Mouse (Mus musculus) olfactory bulb, adult 2 months (tissue): ENCODE data around the gene Fzr1. TPM values are rescaled to one million over a fixed set of nuclear protein-coding genes. Genes with fewer than 3 reads are reported as not detected.
A peak's percentile ranks its signal among the peaks of the same experiment; 100 is the strongest.

Experiments
- H3K27ac ChIP-seq: fragments of 200-500 bp; 2 replicates; pipeline ENCODE4 v1.5.1; 2012; ENCODE audit warnings: low read depth, low read length; ENCODE audit not compliant: insufficient read depth
- H3K4me1 ChIP-seq: fragments of 200-500 bp; 2 replicates; pipeline ENCODE4 v1.6.1; 2012; ENCODE audit warnings: low read length; ENCODE audit not compliant: control insufficient read depth, insufficient read depth
- H3K4me3 ChIP-seq: fragments of 200-500 bp; 2 replicates; pipeline ENCODE4 v1.5.1; 2012; ENCODE audit warnings: mild to moderate bottlenecking, low read depth, low read length, moderate library complexity; ENCODE audit not compliant: insufficient read depth
- CTCF ChIP-seq: fragments of 200-500 bp; IDR thresholded peaks from 2 replicates; pipeline ENCODE4 v1.5.1; 2012; ENCODE audit warnings: low read depth, mild to moderate bottlenecking, low read length, moderate library complexity; ENCODE audit not compliant: insufficient read depth
- POLR2A ChIP-seq: fragments of 200-500 bp; IDR thresholded peaks from 2 replicates; pipeline ENCODE4 v1.6.1; 2012; ENCODE audit warnings: mild to moderate bottlenecking, low read depth, low read length, moderate library complexity; ENCODE audit not compliant: insufficient read depth
- WGBS: fragments of 180-500 bp; shearing (Covaris S2); methylation state at CpG from one replicate; pipeline ENCODE4 v1.1.7; 2018; 5-methylcytosine and 5-hydroxymethylcytosine counted together
- polyA plus RNA-seq: library from polyadenylated mRNA; stranded (reverse); fragments of >200 nt; gene quantifications from 2 replicates; pipeline ENCODE4 v1.2.4, GENCODE M21; 2012; ENCODE audit warnings: low replicate concordance; ENCODE audit not compliant: missing spikeins, insufficient read depth, insufficient read length

Fzr1 gene
- polyA plus RNA-seq, 1 experiment, result not detected

DNA sequence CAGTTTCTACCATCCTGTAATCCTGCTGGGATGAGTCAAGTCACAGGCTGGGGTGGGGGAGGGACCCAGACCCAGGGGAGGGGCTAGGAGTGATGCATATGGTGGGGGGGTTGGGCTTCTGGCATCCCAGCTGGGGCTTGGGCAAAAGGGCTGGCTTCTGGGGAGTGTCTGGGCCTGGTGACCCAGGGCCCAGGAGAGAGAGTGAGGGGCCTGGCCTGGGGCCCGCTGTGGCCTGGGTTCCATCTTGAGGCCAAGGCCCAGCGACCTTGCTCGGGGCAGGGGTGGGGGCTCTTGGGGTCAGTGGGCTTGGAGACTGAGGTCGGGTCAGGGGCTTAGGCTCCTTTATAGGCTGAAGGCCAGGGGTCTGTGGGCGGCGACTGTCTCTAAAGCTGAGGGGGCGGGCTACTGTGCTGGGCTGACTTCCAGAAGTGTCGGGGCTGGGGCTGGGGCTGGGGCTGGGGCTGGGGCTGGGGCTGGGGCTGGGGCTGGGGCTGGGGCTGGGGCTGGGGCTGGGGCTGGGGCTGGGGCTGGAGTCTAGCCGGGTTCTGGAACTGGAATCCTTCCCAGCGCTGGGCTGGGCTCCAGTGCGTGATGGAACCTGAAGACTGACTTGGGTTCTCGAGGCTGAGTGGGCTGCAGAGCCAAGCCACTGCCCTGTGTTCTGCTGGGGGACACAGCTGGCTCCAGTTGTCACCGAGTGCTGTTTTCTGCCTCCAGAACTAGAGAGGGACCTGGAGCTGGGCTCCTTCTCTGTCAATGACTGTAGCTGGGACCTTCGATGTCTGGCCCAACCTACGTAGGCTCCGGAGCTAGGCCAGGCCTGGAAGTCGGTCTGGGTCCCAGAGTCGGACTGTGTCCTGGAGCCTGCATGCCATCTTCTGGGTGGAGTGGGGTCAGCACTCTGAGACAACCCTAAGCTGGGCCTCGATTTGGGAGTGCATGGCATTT lies 42.6 kb downstream of the Fzr1 start:
- no peak for TF ChIP-seq POLR2A
- no peak for TF ChIP-seq CTCF
- no peak overlapping the region for H3K4me3 ChIP-seq
- H3K4me1 ChIP-seq, result peaks cover 9% of the 10 kb centered on the region; the same call in 1 of the 2 replicates
- WGBS, result 47% methylated on average over 19 of the region's 19 CpGs
- no peak overlapping the region for H3K27ac ChIP-seq

DNA sequence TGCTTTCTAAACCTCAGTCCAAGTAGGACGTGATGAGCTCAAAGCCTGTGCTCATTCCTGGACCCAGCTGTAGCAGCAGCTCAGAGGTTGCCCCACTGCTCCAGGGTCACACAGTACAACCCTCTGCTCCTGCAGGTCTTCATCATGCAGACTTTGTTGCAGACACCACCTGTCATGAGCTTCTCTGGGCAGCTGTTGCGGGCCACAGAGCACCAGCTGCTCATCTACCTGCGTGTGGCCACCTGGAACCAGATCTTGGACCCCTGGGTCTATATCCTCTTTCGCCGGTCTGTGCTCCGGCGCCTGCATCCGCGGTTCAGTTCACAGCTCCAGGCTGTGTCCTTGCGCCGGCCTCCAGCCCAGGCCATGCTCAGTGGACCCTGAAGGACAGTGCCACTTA lies 44.0 kb downstream of the Fzr1 start:
- no peak overlapping the region for H3K4me3 ChIP-seq
- H3K4me1 ChIP-seq, result peaks cover 9% of the 10 kb centered on the region; the same call in 1 of the 2 replicates
- H3K27ac ChIP-seq, result no peak overlapping the region
- 77% methylated on average over 11 of the region's 11 CpGs for WGBS
- TF ChIP-seq CTCF, result no peak
- no peak for TF ChIP-seq POLR2A

DNA sequence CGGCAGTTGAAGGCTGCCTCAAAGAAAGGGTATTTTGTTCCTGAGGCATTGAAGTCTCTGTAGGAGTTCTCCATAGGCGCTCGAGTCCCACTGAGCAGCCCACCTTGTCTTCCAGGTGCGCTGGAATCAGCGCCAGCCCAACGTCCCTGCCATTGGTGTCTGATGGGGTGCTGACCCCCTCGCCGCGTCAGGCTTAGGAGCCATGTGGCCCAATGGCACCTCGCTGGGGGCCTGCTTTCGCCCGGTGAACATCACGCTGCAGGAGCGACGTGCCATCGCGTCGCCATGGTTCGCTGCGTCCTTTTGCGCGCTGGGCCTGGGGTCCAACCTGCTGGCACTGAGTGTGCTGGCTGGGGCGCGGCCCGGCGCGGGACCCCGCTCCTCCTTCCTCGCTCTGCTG lies 46.0 kb downstream of the Fzr1 start:
- TF ChIP-seq CTCF, result no peak
- TF ChIP-seq POLR2A, result no peak
- H3K4me3 ChIP-seq, result no peak overlapping the region
- no peak overlapping the region for H3K27ac ChIP-seq
- peaks cover 9% of the 10 kb centered on the region; the same call in 1 of the 2 replicates for H3K4me1 ChIP-seq
- 29% methylated on average over 29 of the region's 29 CpGs for WGBS

DNA sequence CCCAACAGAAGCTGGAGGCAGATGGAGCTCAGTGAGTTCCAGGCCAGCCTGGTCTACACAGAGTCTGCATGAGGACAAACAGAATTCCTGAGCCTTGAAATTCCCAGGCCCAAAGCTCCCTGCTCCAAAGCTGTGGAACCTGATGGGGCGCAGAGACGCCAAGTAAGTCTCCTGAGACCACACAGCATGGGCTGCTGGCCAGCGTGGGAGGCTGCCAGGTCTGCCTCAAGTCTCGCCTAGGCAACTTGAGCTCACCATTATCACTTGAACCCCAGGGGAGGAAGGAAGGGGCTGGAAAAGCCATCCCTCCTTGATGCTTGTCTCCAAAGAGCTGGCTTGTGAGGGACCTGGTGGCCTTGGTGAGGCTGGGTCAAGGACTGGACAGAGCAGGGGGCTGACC lies 48.3 kb downstream of the Fzr1 start:
- Histone ChIP-seq H3K27ac (no peak overlapping the region), H3K4me1 (0 out of 2 replicates have a peak, but pooled peaks cover 1% of the 10 kb centered on the region), H3K4me3 (no peak overlapping the region)
- 72% methylated on average over 4 of the region's 4 CpGs for WGBS
- TF ChIP-seq POLR2A, result no peak

DNA sequence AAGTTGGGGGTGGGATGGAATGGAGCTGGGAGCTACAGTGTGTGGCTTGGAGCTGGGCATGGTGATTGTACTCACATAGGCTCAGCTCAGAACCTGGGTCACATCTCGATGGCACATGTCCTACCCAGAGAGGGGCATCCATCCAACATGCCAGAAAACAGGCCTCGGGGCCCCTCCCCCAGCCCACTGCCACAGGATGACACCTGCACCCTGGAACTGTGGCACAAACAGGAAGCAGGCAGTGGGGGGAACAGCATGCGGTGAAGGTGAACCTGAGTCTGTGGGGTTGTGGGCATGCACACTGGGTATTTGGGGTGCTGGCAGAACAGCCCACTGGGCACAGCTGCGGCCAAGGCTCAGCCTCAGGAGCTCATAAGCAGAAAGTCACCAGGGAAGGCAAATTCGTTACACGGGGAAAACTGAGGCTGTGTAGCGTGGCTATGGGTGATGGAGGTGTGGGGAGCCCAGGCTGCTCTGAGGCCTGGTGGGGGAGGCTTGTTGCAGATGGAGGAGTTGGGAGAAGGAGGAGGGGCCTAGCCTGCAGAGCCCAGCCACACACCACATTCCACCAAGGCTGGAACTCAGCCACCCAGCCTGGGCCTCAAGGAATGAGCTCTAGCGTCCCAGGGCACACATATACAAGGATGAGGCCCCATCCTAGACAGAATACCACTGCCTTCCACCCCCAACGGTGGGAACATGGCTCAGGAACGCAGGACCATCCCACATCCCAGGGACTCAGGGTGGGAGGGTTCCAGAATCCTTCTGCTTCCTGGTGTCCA lies 48.9 kb downstream of the Fzr1 start:
- Histone ChIP-seq H3K27ac (no peak overlapping the region), H3K4me3 (no peak overlapping the region; the same call in 1 of the 2 replicates), H3K4me1 (no peaks in the 10 kb centered on the region)
- TF ChIP-seq CTCF, result no peak
- no peak for TF ChIP-seq POLR2A
- 84% methylated on average over 10 of the region's 10 CpGs for WGBS

DNA sequence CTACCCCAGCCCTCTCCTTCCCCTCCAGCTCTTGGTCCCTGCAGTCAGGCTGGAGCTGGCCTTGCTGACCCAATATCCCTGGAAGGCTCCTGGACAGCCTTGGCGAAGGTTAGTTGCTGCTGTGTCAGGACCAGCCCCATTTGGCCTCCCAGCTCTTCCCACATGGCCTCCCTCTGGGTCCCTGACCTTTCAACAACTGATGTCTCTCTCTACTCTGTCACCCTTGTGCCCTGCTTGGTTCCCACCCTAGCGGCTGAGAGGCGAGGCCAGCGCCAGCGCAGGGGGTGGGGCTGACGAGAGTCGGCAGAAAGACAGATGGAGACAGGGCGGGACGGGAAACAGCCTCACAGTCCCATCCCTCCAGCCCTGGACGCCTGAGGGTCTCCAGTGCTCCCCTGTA lies 49.9 kb downstream of the Fzr1 start, which contains the start of gene Tbxa2r:
Gene Tbxa2r, plus strand, starts transcription at position 346 of the 400 bp plus-strand sequence.
- no peak for TF ChIP-seq POLR2A
- WGBS, result 35% methylated on average over 10 of the region's 10 CpGs
- Histone ChIP-seq H3K27ac (no peak within 1 kb of the TSS), H3K4me3 (no peak within 1 kb of the TSS; the same call in 1 of the 2 replicates), H3K4me1 (no peaks in the 10 kb centered on the region)

DNA sequence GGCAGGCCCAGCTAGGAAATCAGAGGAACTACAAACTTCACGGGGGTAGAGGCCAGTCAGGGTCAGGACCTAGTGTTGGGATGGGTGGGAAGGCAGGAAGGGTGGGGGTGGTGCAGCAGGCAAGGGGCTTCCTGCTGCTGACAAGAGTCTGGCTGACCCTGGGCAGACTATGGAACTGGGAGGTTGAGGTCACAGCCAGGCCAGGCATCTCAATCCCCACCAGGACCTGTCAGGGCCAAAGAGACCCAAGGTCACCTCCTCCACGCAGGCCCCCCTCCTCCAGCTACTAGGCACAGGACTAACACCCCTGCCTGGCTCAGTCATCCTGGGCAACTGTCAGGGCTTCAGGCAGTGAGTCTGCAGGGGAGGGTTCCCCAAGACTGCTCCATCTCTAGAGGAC lies 50.4 kb downstream of the Fzr1 start:
- H3K4me3 ChIP-seq, result no peak overlapping the region
- no peaks in the 10 kb centered on the region for H3K4me1 ChIP-seq
- H3K27ac ChIP-seq, result no peak overlapping the region
- no peak for TF ChIP-seq POLR2A
- no peak for TF ChIP-seq CTCF
- 65% methylated on average over 2 of the region's 2 CpGs for whole genome bisulfite sequencing

DNA sequence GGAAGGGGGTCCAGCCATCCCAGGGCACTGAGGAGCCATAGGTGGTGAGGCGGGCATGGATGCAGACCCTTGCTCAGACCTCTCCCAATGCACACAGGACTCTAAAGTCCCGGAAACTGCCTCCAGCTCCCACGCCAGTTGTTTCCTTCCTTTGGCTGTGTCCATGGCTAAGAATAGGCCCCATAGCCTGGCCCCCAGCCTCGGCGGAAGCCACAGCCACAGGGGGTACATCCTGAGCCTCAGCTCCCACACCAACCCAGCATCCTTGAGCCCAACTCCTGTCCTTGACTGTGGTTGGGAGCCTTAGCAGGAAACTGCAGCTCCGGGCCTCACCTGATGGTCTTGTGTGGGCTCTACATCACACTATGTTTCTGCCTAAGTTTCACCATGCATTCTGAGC lies 51.5 kb downstream of the Fzr1 start:
- Histone ChIP-seq H3K27ac (peak overlapping the region; percentile 20; the same call in 1 of the 2 replicates), H3K4me1 (peaks cover 5% of the 10 kb centered on the region; the same call in 1 of the 2 replicates), H3K4me3 (no peak overlapping the region)
- TF ChIP-seq POLR2A, result no peak
- 72% methylated on average over 6 of the region's 6 CpGs for WGBS

DNA sequence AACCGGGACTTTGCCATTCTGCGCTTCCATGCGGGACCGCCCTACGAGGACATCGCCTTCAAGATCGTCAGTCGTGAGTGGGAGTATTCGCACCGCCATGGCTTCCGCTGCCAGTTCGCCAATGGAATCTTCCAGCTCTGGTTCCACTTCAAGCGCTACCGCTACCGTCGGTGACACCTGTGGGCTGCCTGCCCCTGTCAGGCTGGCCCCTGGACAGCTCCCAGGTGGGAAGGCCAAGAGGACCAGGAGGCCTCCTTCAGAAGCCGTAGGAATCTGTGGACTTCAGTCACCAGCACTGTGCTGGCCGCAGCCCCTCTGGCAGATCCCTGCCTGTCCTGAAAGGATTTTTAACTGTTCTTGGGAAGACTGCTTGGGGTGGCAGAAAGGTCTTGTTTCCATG lies 52.5 kb downstream of the Fzr1 start:
- TF ChIP-seq POLR2A (no peak), CTCF (no peak)
- WGBS, result 93% methylated on average over 18 of the region's 18 CpGs
- peaks cover 5% of the 10 kb centered on the region; the same call in 1 of the 2 replicates for H3K4me1 ChIP-seq
- H3K4me3 ChIP-seq, result no peak overlapping the region
- H3K27ac ChIP-seq, result no peak overlapping the region
